Mouse (Mus musculus): ENCODE measurements around the gene Eif2b1.
A peak's percentile ranks its signal among the peaks of the same experiment; 100 is the strongest.

The Eif2b1 gene

GRCm38 (mm10) chr5:124541602-124541973 lies 37.3 kb downstream of the Eif2b1 start:
- DNase-seq, result no peak

- DNase-seq, result peak; percentile 75 to 78
Measured at GRCm38 (mm10) chr5:124540905-124541601, 37.9 kb downstream of the Eif2b1 start.

GRCm38 (mm10) chr5:124540383-124540786 lies 38.5 kb downstream of the Eif2b1 start, which contains the start of gene Tmed2:
Gene Tmed2 (plus strand): TSS chr5:124540695.
- peak; percentile 96 to 97 for DNase-seq

GRCm38 (mm10) chr5:124539905-124540304 lies 39.0 kb downstream of the Eif2b1 start:
- no peak for DNase-seq

GRCm38 (mm10) chr5:124538813-124539792 lies 39.8 kb downstream of the Eif2b1 start:
- DNase-seq, result peak; percentile 64 to 81

GRCm38 (mm10) chr5:124536776-124537175 lies 42.2 kb downstream of the Eif2b1 start:
- peak; percentile 69 to 81 for DNase-seq

- DNase-seq, result no peak
Measured at GRCm38 (mm10) chr5:124535016-124535415, 43.9 kb downstream of the Eif2b1 start.

- DNase-seq, result no peak
Measured at GRCm38 (mm10) chr5:124532451-124532850, 46.5 kb downstream of the Eif2b1 start.

GRCm38 (mm10) chr5:124531583-124531930 lies 47.4 kb downstream of the Eif2b1 start:
- no peak for DNase-seq

- peak; percentile 83 to 87 for DNase-seq
Measured at GRCm38 (mm10) chr5:124530655-124531582, 48.0 kb downstream of the Eif2b1 start, which contains the start of gene Rilpl1. Gene Rilpl1 (minus strand): TSS chr5:124531391.

- DNase-seq, result no peak
Measured at GRCm38 (mm10) chr5:124529697-124530096, 49.2 kb downstream of the Eif2b1 start.

GRCm38 (mm10) chr5:124529191-124529651 lies 49.7 kb downstream of the Eif2b1 start:
- peak; percentile 38 to 65 for DNase-seq

GRCm38 (mm10) chr5:124528791-124529190 lies 50.1 kb downstream of the Eif2b1 start:
- DNase-seq, result peak; percentile 40 to 42

GRCm38 (mm10) chr5:124528351-124528750 lies 50.6 kb downstream of the Eif2b1 start:
- DNase-seq, result no peak

- no peak for DNase-seq
Measured at GRCm38 (mm10) chr5:124524943-124525342, 54.0 kb downstream of the Eif2b1 start.

- DNase-seq, result no peak
Measured at GRCm38 (mm10) chr5:124523032-124523431, 55.9 kb downstream of the Eif2b1 start.

- no peak for DNase-seq
Measured at GRCm38 (mm10) chr5:124521588-124521987, 57.3 kb downstream of the Eif2b1 start.
